Mouse (Mus musculus) hindbrain, embryonic 16.5 days (tissue): ENCODE measurements at regions not wholly inside any gene's neighbourhood (a gene's known extent, or its start where the extent isn't known, plus 50 kb on each side); places are given as distances from the start of the nearest gene placed in this dataset.

Experiments
- ATAC-seq: fragments of 200-750 bp; cut with Nextera tagmentation; 2 replicates; pipeline ENCODE4 v1.8.0; 2017; ENCODE audit warnings: moderate TSS enrichment, moderate library complexity
- H3K27ac ChIP-seq: fragments of 300-500 bp; sonication (generic); 2 replicates; pipeline ENCODE4 v1.5.1; 2014; ENCODE audit warnings: low read depth, mild to moderate bottlenecking, control low read depth, low read length, moderate library complexity
- H3K27me3 ChIP-seq: fragments of 300-500 bp; sonication (generic); replicated peaks from 2 replicates; pipeline ENCODE4 v1.6.1; 2014; ENCODE audit warnings: low read length; ENCODE audit not compliant: control insufficient read depth, insufficient read depth
- H3K36me3 ChIP-seq: fragments of 300-500 bp; sonication (generic); 2 replicates; pipeline ENCODE4 v1.6.1; 2014; ENCODE audit warnings: mild to moderate bottlenecking, low read length, moderate library complexity, mixed read lengths; ENCODE audit not compliant: control insufficient read depth, insufficient read depth
- H3K4me1 ChIP-seq: fragments of 300-500 bp; sonication (generic); 2 replicates; pipeline ENCODE4 v1.6.1; 2014; ENCODE audit warnings: low read depth, low read length; ENCODE audit not compliant: control insufficient read depth, insufficient read depth
- H3K4me2 ChIP-seq: fragments of 300-500 bp; sonication (generic); 2 replicates; pipeline ENCODE4 v1.6.1; 2014; ENCODE audit warnings: mild to moderate bottlenecking, low read length, control low read depth, moderate library complexity
- H3K4me3 ChIP-seq: fragments of 300-500 bp; sonication (generic); 2 replicates; pipeline ENCODE4 v1.5.1; 2014; ENCODE audit warnings: mild to moderate bottlenecking, low read length, control low read depth, moderate library complexity
- H3K9ac ChIP-seq: fragments of 300-500 bp; sonication (generic); 2 replicates; pipeline ENCODE4 v1.6.1; 2014; ENCODE audit warnings: low read depth, mild to moderate bottlenecking, control low read depth, low read length, moderate library complexity
- H3K9me3 ChIP-seq: fragments of 300-500 bp; sonication (generic); 2 replicates; pipeline ENCODE4 v1.6.1; 2014; ENCODE audit warnings: mild to moderate bottlenecking, low read length, moderate library complexity; ENCODE audit not compliant: control insufficient read depth
- WGBS: fragments of 180-500 bp; shearing (Covaris S2); extraction: QIAGEN DNeasy Blood & Tissue Kit; methylation state at CpG from one replicate; pipeline ENCODE4 v1.1.7; 2014; 5-methylcytosine and 5-hydroxymethylcytosine counted together

- no peak overlapping the region for H3K4me3 ChIP-seq
- H3K27ac ChIP-seq, result no peak overlapping the region
- WGBS, result 92% methylated on average over 1 of the region's 1 CpGs
- no peaks in the 10 kb centered on the region for H3K36me3 ChIP-seq
- H3K9ac ChIP-seq, result no peak overlapping the region
- no peak overlapping the region for H3K4me2 ChIP-seq
- no peaks in the 10 kb centered on the region for H3K27me3 ChIP-seq
- no peaks in the 10 kb centered on the region for H3K4me1 ChIP-seq
- no peaks in the 10 kb centered on the region for H3K9me3 ChIP-seq
- ATAC-seq, result no peak
Measured at GRCm38 (mm10) chr10:51271364-51271763, 209.0 kb upstream of the Gm49339 start.

- no peak for ATAC-seq
- no peak overlapping the region for H3K4me3 ChIP-seq
- WGBS, result 59% methylated on average over 2 of the region's 2 CpGs
- no peaks in the 10 kb centered on the region for H3K27me3 ChIP-seq
- no peak overlapping the region for H3K27ac ChIP-seq
- no peaks in the 10 kb centered on the region for H3K4me1 ChIP-seq
- H3K36me3 ChIP-seq, result no peaks in the 10 kb centered on the region
- no peak overlapping the region for H3K9ac ChIP-seq
- no peaks in the 10 kb centered on the region for H3K9me3 ChIP-seq
- no peak overlapping the region for H3K4me2 ChIP-seq
Measured at GRCm38 (mm10) chr10:51278195-51278594, 202.2 kb upstream of the Gm49339 start.

- H3K27ac ChIP-seq, result no peak overlapping the region
- no peak overlapping the region for H3K4me3 ChIP-seq
- no peaks in the 10 kb centered on the region for H3K9me3 ChIP-seq
- 79% methylated on average over 1 of the region's 1 CpGs for WGBS
- no peaks in the 10 kb centered on the region for H3K27me3 ChIP-seq
- H3K9ac ChIP-seq, result no peak overlapping the region
- H3K36me3 ChIP-seq, result no peaks in the 10 kb centered on the region
- H3K4me1 ChIP-seq, result no peaks in the 10 kb centered on the region
- H3K4me2 ChIP-seq, result no peak overlapping the region
- ATAC-seq, result no peak
Measured at GRCm38 (mm10) chr10:51282451-51282850, 198.0 kb upstream of the Gm49339 start.

GRCm38 (mm10) chr10:51284538-51284937 is 195.9 kb upstream of the Gm49339 start:
- Histone ChIP-seq H3K4me3 (no peak overlapping the region), H3K9ac (no peak overlapping the region), H3K27me3 (no peaks in the 10 kb centered on the region), H3K27ac (no peak overlapping the region), H3K4me1 (no peaks in the 10 kb centered on the region), H3K36me3 (no peaks in the 10 kb centered on the region), H3K4me2 (no peak overlapping the region), H3K9me3 (no peaks in the 10 kb centered on the region)
- no peak for ATAC-seq

- no peak for ATAC-seq
- Histone ChIP-seq H3K27me3 (no peaks in the 10 kb centered on the region), H3K27ac (no peak overlapping the region), H3K4me2 (no peak overlapping the region), H3K4me1 (no peaks in the 10 kb centered on the region), H3K4me3 (no peak overlapping the region), H3K9me3 (no peaks in the 10 kb centered on the region), H3K36me3 (no peaks in the 10 kb centered on the region), H3K9ac (no peak overlapping the region)
- 24% methylated on average over 4 of the region's 4 CpGs for WGBS
Measured at GRCm38 (mm10) chr10:51287852-51288251, 192.6 kb upstream of the Gm49339 start.

GRCm38 (mm10) chr10:51291412-51292207 is 188.8 kb upstream of the Gm49339 start:
- H3K9me3 ChIP-seq, result no peaks in the 10 kb centered on the region
- H3K36me3 ChIP-seq, result no peaks in the 10 kb centered on the region
- no peak overlapping the region for H3K4me3 ChIP-seq
- H3K4me2 ChIP-seq, result no peak overlapping the region
- H3K9ac ChIP-seq, result no peak overlapping the region
- no peak overlapping the region for H3K27ac ChIP-seq
- WGBS, result 44% methylated on average over 5 of the region's 5 CpGs
- H3K27me3 ChIP-seq, result no peaks in the 10 kb centered on the region
- ATAC-seq, result peak; percentile 89
- H3K4me1 ChIP-seq, result no peaks in the 10 kb centered on the region

GRCm38 (mm10) chr10:51312814-51313213 is 167.6 kb upstream of the Gm49339 start:
- Histone ChIP-seq H3K27ac (no peak overlapping the region), H3K4me1 (no peaks in the 10 kb centered on the region), H3K4me3 (no peak overlapping the region), H3K36me3 (no peaks in the 10 kb centered on the region), H3K27me3 (no peaks in the 10 kb centered on the region), H3K9ac (no peak overlapping the region), H3K9me3 (no peaks in the 10 kb centered on the region), H3K4me2 (no peak overlapping the region)
- no peak for ATAC-seq

GRCm38 (mm10) chr10:51320207-51320606 is 160.2 kb upstream of the Gm49339 start:
- Histone ChIP-seq H3K9ac (no peak overlapping the region), H3K9me3 (no peaks in the 10 kb centered on the region), H3K27ac (no peak overlapping the region), H3K4me1 (no peaks in the 10 kb centered on the region), H3K4me2 (no peak overlapping the region), H3K36me3 (no peaks in the 10 kb centered on the region), H3K27me3 (no peaks in the 10 kb centered on the region), H3K4me3 (no peak overlapping the region)
- no peak for ATAC-seq
- WGBS, result 75% methylated on average over 2 of the region's 2 CpGs

- Histone ChIP-seq H3K9ac (no peak overlapping the region), H3K27me3 (no peaks in the 10 kb centered on the region), H3K9me3 (no peaks in the 10 kb centered on the region), H3K4me3 (no peak overlapping the region), H3K27ac (no peak overlapping the region), H3K36me3 (no peaks in the 10 kb centered on the region), H3K4me2 (no peak overlapping the region), H3K4me1 (no peaks in the 10 kb centered on the region)
- ATAC-seq, result no peak
- 79% methylated on average over 4 of the region's 4 CpGs for WGBS
Measured at GRCm38 (mm10) chr10:51328772-51329171, 151.6 kb upstream of the Gm49339 start.
